Mouse (Mus musculus) thymus, postnatal 0 days (tissue): Measurements from ENCODE around the gene Rhobtb1. TPM values are rescaled to one million over a fixed set of nuclear protein-coding genes. Genes with fewer than 3 reads are reported as not detected.
A peak's percentile ranks its signal among the peaks of the same experiment; 100 is the strongest.

Experiments
- DNase-seq: peaks from one replicate; pipeline ENCODE4 v3.0.0-alpha.2; 2015; ENCODE audit warnings: low spot score
- polyA plus RNA-seq: library from polyadenylated mRNA; unstranded; fragments of >200 nt; fragmentation: Nextera tagmentation; extraction: Ambion mirVana; gene quantifications from 2 replicates; pipeline ENCODE4 v1.2.1, GENCODE M21; 2015

The Rhobtb1 gene
- polyA plus RNA-seq, 1 experiment from 2014 or later: 4.9 TPM

GRCm38 (mm10) chr10:69271436-69271835, 120.2 kb downstream of the Rhobtb1 start:
- no peak for DNase-seq

GRCm38 (mm10) chr10:69274275-69274674, 123.0 kb downstream of the Rhobtb1 start:
- DNase-seq: no peak

- DNase-seq: no peak
These were observed 123.5 kb downstream of the Rhobtb1 start for GRCm38 (mm10) chr10:69274705-69275104.

- no peak for DNase-seq
These were observed 124.9 kb downstream of the Rhobtb1 start for GRCm38 (mm10) chr10:69275811-69276775.

DNA sequence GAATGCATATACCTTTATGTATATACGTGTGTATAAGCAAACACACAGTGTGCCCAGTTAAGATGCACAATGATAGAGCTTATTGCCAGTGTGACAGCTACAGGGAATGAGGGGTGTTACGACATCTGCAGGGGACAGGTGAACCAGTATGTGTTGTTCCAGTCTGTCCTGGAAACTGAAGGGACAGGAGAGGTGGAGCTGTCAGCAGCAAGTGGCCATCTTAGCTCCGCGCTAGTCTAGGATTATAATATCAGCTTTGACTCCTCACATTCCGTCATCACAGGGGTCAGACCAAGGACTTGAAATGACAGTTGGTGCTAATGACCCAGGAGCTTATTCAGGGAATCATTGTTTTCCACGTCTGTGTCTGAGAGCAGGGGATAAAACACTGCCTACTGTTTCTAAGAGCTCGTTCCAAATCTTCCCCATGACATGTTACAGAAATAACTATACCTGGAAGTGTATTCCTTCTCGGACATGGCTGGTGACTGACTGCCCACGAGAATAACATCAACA, 125.7 kb downstream of the Rhobtb1 start:
- DNase-seq: no peak

DNA sequence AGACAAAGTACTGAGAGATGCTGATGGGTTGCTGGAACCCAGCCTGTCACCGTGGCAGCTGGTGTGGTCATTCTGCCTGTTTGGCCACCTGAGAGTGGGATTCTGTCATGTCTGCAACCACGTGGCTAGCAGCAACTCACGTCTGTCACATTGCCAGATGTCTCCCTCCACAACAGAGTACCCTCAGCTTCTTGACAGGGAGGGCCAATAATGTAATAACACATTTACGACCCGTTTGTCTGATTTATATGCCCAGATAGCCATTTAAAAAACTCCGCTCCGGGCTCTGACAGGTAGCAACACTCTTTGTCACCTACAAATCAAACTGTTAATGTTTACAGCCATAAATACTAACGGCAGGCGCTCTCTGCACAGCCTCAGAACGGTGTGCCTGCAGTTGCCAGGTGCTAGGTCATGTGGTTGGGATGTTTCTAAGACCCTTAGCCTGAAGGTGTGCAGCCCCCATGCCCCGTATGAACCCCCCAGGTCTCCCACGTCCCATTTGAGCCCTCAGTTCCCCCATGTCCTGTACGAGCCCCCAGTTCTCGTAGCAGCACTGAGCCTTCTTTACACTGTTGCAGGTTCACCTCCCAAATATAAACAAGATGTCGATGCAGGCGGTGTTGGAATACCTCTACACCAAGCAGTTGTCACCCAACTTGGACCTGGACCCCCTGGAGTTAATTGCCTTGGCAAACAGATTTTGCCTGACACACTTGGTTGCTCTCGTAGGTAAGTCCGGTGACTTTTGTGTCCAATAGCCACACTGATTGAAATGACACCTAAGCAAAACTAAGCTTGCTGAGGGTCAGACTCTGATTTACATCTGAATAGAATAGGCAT, 127.8 kb downstream of the Rhobtb1 start:
- no peak for DNase-seq

DNA sequence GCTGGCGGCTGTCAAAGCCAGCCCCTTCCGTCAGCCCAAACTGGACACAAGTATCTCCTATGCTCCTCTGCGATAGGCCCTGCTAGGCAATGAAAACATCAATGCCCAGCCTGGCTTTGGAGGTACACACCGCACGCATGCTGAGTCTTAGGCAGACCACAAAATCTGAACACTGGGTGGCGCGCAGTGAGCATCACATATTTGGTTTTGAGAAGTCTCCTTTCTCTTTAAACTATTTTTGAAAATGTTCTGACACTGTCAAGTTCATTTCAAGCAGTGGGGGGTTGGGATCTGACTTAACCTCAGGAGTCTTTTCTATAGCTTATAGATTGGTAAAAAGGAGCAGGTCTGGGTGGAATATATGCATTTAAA, 128.4 kb downstream of the Rhobtb1 start:
- DNase-seq: no peak

- no peak for DNase-seq
These were observed 135.7 kb downstream of the Rhobtb1 start for GRCm38 (mm10) chr10:69286939-69287338.

GRCm38 (mm10) chr10:69288086-69288485, 136.9 kb downstream of the Rhobtb1 start:
- no peak for DNase-seq

DNA sequence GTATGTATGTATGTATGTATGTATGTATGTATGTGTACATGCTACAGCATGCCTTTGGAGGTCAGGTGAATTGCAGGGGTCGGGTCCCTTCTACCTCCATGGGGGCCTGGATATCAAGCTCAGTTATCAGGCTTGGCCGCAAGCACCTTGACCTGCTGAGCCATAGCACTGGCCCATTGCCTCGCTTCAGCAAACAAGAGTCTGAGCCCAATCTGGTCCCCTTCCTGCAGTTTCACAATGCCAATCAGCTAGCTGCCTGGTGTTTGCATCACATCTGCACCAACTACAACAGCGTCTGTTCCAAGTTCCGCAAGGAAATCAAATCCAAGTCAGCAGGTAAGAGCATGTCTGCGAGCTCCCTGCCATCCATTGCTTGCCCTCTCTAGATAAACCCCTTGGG, 137.5 kb downstream of the Rhobtb1 start:
- DNase-seq: no peak

DNA sequence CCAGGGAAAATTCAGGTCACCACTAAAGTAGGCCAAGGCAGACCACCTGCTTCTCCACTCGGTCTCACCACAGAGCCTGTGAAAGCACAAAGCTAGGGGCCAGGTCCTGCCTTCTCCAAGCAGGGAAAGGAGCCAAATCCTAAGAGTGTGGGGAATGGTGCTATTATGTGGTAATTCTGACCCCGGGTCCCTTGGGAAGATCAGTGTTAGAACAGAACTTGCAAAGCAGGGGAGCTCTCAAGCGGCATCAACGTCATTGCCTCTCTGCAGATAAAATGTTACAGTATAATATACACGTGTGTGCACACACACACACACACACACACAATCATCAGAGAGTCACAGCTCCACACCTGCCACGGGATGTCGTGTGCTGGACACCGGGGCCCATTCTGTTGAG, 139.5 kb downstream of the Rhobtb1 start:
- no peak for DNase-seq

- no peak for DNase-seq
These were observed 144.7 kb downstream of the Rhobtb1 start for GRCm38 (mm10) chr10:69295919-69296318.

GRCm38 (mm10) chr10:69299985-69300384, 148.8 kb downstream of the Rhobtb1 start:
- DNase-seq: no peak

- no peak for DNase-seq
These were observed 151.4 kb downstream of the Rhobtb1 start for GRCm38 (mm10) chr10:69302667-69303066.

- no peak for DNase-seq
These were observed 153.6 kb downstream of the Rhobtb1 start for GRCm38 (mm10) chr10:69304819-69305218.

DNA sequence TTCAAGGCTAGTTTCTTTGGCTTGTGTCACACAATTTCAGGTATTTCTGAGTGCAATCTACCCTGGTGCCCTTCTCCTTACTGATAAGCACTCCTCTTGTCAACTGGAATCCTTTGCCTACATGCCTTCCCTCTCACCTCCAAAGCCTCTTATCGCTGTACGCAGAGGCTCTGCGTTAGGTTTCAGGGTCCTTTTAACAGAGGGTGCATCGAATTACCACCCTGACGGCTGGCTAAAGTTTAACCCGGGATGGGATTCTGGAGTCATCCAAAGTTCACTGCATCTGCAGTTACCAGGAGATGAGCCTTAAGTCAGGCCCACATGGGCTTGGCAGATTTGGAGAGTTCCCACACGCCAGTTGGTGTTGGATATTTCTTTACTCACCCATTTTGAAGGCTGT, 154.4 kb downstream of the Rhobtb1 start:
- no peak for DNase-seq

GRCm38 (mm10) chr10:69306205-69306604, 155.0 kb downstream of the Rhobtb1 start:
- DNase-seq: peak; percentile 16

DNA sequence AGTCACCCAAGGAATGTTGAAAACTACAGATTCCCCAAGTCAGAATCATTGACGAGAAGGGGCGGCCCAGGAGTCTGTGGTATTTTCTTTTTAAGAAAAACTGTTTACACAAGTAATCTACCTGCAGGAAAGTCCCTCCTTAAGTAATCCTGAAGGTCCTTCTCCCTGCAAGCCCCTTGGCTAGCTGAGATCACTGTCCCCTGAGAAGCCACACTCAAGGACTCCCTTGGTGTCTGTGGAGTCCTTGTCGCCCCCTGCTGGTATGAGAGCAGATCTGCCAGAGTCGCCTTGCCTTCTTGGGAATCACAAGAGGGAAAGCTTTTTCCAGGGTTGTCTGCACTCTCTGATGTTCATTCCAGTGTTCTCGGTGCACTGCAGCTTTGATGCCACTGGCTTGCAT, 155.8 kb downstream of the Rhobtb1 start:
- DNase-seq: peak; percentile 62

GRCm38 (mm10) chr10:69309109-69309508, 157.9 kb downstream of the Rhobtb1 start:
- DNase-seq: no peak

GRCm38 (mm10) chr10:69311867-69312266, 160.6 kb downstream of the Rhobtb1 start:
- DNase-seq: no peak

DNA sequence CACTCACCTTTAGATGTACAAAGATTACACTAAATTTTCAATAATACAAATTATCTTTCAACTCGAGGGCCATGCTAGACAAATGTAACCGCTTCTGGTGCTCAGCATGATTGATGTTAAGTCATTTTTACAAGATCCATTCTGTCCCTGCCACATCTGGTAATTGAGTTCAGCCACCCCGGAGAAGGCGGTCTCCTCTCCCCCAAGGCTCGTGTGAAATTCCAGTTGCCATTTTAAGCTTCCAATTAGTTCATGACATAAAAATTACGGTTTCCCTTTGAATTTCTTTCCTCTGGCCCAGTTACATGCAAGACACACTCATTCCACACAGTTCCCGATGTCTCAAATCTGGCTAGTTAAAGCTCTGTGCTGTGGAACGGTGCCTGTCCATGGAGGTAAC, 162.7 kb downstream of the Rhobtb1 start:
- no peak for DNase-seq

DNA sequence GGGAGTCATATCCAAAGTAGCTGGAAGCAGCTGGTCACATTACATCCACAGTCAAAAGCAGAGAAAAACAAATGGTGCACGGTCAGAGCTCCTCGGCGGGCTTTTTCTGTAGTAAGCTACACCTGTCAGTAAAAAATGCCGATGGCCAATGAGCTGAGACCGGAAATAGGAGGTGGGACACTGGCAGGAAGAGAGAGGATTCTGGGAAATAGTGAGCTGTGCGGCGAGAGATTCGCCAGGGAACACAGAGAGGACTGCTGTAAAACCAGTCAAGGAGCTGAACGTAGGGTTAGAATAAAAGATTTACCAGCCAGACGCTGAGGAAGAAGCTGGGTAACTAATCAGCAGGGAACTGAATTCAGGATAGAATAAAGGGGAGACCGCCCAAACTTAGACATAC, 167.3 kb downstream of the Rhobtb1 start:
- no peak for DNase-seq
